Mouse (Mus musculus) intestine, embryonic 14.5 days (tissue): ENCODE measurements around the gene Mboat2. TPM values are rescaled to one million over a fixed set of nuclear protein-coding genes. Genes with fewer than 3 reads are reported as not detected.

ENCODE experiments used
- ATAC-seq: fragments of 200-750 bp; cut with Nextera tagmentation; replicated peaks from 2 replicates; pipeline ENCODE4 v1.8.0; 2017; ENCODE audit warnings: low read depth, moderate number of reproducible peaks, moderate TSS enrichment, moderate library complexity; ENCODE audit not compliant: low FRiP score, low TSS enrichment
- DNase-seq: peaks from one replicate; pipeline ENCODE4 v3.0.0-alpha.2; 2018; ENCODE audit warnings: low spot score
- H3K27ac ChIP-seq: fragments of 300-500 bp; sonication (generic); 2 replicates; pipeline ENCODE4 v1.5.1; 2014; ENCODE audit warnings: low read depth, mild to moderate bottlenecking, control low read depth
- H3K27me3 ChIP-seq: fragments of 300-500 bp; sonication (generic); replicated peaks from 2 replicates; pipeline ENCODE4 v1.6.1; 2014; ENCODE audit warnings: low read length, control low read depth; ENCODE audit not compliant: control insufficient read depth, insufficient read depth
- H3K36me3 ChIP-seq: fragments of 300-500 bp; sonication (generic); 2 replicates; pipeline ENCODE4 v1.6.1; 2014; ENCODE audit warnings: low read length, control low read depth; ENCODE audit not compliant: control insufficient read depth, insufficient read depth
- H3K4me1 ChIP-seq: fragments of 300-500 bp; sonication (generic); replicated peaks from 2 replicates; pipeline ENCODE4 v1.6.1; 2014; ENCODE audit warnings: low read length, control low read depth, mixed read lengths; ENCODE audit not compliant: control insufficient read depth, insufficient read depth
- H3K4me2 ChIP-seq: fragments of 300-500 bp; sonication (generic); 2 replicates; pipeline ENCODE4 v1.6.1; 2014; ENCODE audit warnings: low read length
- H3K4me3 ChIP-seq: fragments of 300-500 bp; sonication (generic); 2 replicates; pipeline ENCODE4 v1.5.1; 2014; ENCODE audit warnings: low read depth, low read length, control low read depth, mixed read lengths
- H3K9ac ChIP-seq: fragments of 300-500 bp; sonication (generic); 2 replicates; pipeline ENCODE4 v1.6.1; 2014; ENCODE audit warnings: mild to moderate bottlenecking, low read length
- H3K9me3 ChIP-seq: fragments of 300-500 bp; sonication (generic); 2 replicates; pipeline ENCODE4 v1.6.1; 2016; ENCODE audit warnings: low read length, control low read depth; ENCODE audit not compliant: control insufficient read depth
- WGBS: fragments of 180-500 bp; shearing (Covaris S2); extraction: QIAGEN DNeasy Blood & Tissue Kit; methylation state at CpG from one replicate; pipeline ENCODE4 v1.1.7; 2014; 5-methylcytosine and 5-hydroxymethylcytosine counted together
- polyA plus RNA-seq: library from polyadenylated mRNA; unstranded; fragments of >200 nt; fragmentation: Nextera tagmentation; extraction: Ambion mirVana; gene quantifications from 2 replicates; pipeline ENCODE4 v1.2.1, GENCODE M21; 2014

Gene Mboat2
- polyA plus RNA-seq, 1 experiment from 2014 or later, result 31.6 TPM

GRCm38 (mm10) chr12:24845344-24845743 is 14.7 kb downstream of the Mboat2 start:
- H3K36me3 ChIP-seq, result no peaks in the 10 kb centered on the region
- H3K27ac ChIP-seq, result no peak overlapping the region
- 62% methylated on average over 4 of the region's 4 CpGs for WGBS
- peaks cover 43% of the 10 kb centered on the region for H3K4me1 ChIP-seq
- peak; percentile 58 for DNase-seq
- H3K4me2 ChIP-seq, result no peak overlapping the region
- H3K27me3 ChIP-seq, result no peaks in the 10 kb centered on the region
- H3K9ac ChIP-seq, result no peak overlapping the region
- H3K4me3 ChIP-seq, result no peak overlapping the region
- H3K9me3 ChIP-seq, result no peaks in the 10 kb centered on the region
- 0 out of 2 replicates have a peak, but pooled peaks have one; percentile 25 for ATAC-seq

DNA sequence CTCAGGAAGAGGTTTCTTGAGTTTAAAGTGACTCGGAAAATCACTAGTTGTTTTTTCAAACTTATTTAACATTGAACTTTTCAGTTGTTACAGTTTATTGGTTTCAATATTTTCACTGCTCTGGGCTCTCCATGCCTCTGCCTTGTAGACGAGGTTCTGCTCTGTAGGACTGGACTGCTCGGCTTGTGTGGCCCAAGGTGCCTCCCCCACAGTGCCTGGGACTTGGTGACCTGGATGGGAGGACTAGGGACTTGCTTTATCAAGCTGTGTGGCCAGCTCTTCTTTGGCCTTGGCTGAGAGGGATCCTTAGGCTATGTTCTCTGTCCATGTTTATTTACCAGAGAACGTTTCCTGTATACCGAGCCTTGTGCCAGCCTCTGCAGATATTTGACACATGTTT is 17.4 kb downstream of the Mboat2 start:
- Histone ChIP-seq H3K9me3 (no peaks in the 10 kb centered on the region), H3K9ac (no peak overlapping the region), H3K36me3 (no peaks in the 10 kb centered on the region), H3K4me3 (no peak overlapping the region), H3K4me1 (peaks cover 25% of the 10 kb centered on the region), H3K27me3 (no peaks in the 10 kb centered on the region), H3K27ac (no peak overlapping the region), H3K4me2 (no peak overlapping the region)
- WGBS, result 60% methylated on average over 5 of the region's 5 CpGs
- ATAC-seq (no peak), DNase-seq (no peak)

GRCm38 (mm10) chr12:24857354-24857753 is 26.7 kb downstream of the Mboat2 start:
- Histone ChIP-seq H3K9ac (no peak overlapping the region), H3K4me2 (no peak overlapping the region), H3K36me3 (no peaks in the 10 kb centered on the region), H3K27me3 (no peaks in the 10 kb centered on the region), H3K9me3 (0 out of 2 replicates have a peak, but pooled peaks cover 2% of the 10 kb centered on the region), H3K27ac (no peak overlapping the region), H3K4me3 (no peak overlapping the region), H3K4me1 (no peaks in the 10 kb centered on the region; the same call in 1 of the 2 replicates)
- ATAC-seq, result no peak
- no peak for DNase-seq
- 85% methylated on average over 5 of the region's 5 CpGs for WGBS

DNA sequence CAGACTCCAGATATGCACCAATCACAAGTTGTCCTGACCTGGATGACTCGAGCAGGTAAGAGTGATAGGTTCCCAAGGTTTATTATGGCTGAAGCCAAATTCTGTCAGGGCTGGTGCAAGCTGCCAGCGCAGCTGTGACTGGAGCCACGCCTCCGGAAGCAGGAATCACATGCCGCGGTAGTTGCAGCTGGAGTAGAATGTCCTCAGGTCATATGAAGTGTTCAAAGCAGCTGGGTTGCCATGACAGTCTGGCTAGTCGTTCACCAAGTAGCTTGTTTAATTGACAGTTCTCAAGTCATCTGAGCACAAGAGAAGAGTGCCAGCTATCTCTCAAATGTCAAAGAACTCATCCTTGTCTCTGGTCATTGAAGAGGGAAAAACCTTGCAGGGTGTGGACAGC is 28.7 kb downstream of the Mboat2 start:
- Histone ChIP-seq H3K27me3 (no peaks in the 10 kb centered on the region), H3K9ac (no peak overlapping the region), H3K36me3 (no peaks in the 10 kb centered on the region), H3K27ac (no peak overlapping the region), H3K9me3 (no peaks in the 10 kb centered on the region), H3K4me3 (no peak overlapping the region), H3K4me2 (no peak overlapping the region), H3K4me1 (peaks cover 3% of the 10 kb centered on the region; the same call in 1 of the 2 replicates)
- DNase-seq (no peak), ATAC-seq (no peak)
- 67% methylated on average over 7 of the region's 7 CpGs for WGBS

GRCm38 (mm10) chr12:24860436-24860835 is 29.8 kb downstream of the Mboat2 start:
- no peak for ATAC-seq

DNA sequence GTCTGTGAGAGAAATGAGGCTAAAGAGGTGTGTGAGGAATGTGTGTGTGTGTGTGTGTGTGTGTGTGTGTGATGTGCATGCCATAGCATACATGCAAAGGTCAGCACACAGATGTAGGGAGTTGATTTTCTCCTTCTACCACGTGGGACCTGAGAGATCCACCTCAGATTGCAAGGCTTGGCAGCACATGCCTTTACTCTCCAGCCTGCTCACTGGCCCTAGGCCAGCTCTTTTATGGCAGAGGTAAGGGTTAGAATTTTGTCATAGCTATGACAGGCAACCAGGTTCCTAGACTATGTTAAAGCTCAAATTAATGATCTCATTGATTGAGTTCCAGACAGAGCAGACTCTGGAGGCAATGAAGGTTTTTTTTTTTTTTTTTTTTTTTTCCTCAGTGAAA is 33.1 kb downstream of the Mboat2 start:
- Histone ChIP-seq H3K27ac (no peak overlapping the region), H3K27me3 (no peaks in the 10 kb centered on the region), H3K36me3 (no peaks in the 10 kb centered on the region), H3K9me3 (no peaks in the 10 kb centered on the region), H3K4me3 (no peak overlapping the region), H3K9ac (no peak overlapping the region), H3K4me2 (no peak overlapping the region), H3K4me1 (0 out of 2 replicates have a peak, but pooled peaks cover 9% of the 10 kb centered on the region)
- ATAC-seq, result no peak
- 36% methylated on average over 1 of the region's 1 CpGs for WGBS
- DNase-seq, result no peak

More at GRCm38 (mm10) chr12:24860436-24860835, 29.8 kb downstream of the Mboat2 start:
- Histone ChIP-seq H3K9ac (no peak overlapping the region), H3K9me3 (no peaks in the 10 kb centered on the region), H3K4me2 (no peak overlapping the region), H3K4me3 (no peak overlapping the region), H3K27ac (no peak overlapping the region), H3K4me1 (peaks cover 9% of the 10 kb centered on the region; the same call in 1 of the 2 replicates), H3K27me3 (no peaks in the 10 kb centered on the region), H3K36me3 (no peaks in the 10 kb centered on the region)
- no peak for DNase-seq
- 78% methylated on average over 9 of the region's 9 CpGs for WGBS

DNA sequence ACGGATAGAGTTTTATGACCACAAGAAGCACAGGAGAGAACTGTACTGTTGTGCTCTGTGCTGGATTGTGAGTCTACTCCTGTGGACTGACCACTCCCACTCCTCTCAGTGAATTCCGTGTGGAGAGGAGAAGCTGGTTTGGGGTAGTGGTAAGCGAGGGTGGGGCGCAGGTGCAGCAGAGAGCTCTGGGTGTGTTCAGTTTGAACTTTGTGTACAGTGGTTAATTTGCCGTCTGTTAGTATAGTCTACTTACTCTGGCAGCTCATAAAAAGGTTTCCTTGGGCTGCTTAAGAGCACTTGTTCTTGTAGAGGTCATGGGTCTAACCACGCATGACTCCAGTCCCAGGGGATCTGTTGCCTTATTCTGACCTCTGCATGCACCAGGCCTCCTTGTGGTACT is 36.0 kb downstream of the Mboat2 start:
- peak; percentile 36; the same call in 1 of the 2 replicates for ATAC-seq
- no peak for DNase-seq
- H3K9me3 ChIP-seq, result no peaks in the 10 kb centered on the region
- H3K27me3 ChIP-seq, result no peaks in the 10 kb centered on the region
- no peak overlapping the region for H3K9ac ChIP-seq
- H3K4me3 ChIP-seq, result no peak overlapping the region
- no peak overlapping the region for H3K4me2 ChIP-seq
- H3K4me1 ChIP-seq, result peaks cover 20% of the 10 kb centered on the region
- no peaks in the 10 kb centered on the region for H3K36me3 ChIP-seq
- no peak overlapping the region for H3K27ac ChIP-seq
- WGBS, result 70% methylated on average over 6 of the region's 6 CpGs

DNA sequence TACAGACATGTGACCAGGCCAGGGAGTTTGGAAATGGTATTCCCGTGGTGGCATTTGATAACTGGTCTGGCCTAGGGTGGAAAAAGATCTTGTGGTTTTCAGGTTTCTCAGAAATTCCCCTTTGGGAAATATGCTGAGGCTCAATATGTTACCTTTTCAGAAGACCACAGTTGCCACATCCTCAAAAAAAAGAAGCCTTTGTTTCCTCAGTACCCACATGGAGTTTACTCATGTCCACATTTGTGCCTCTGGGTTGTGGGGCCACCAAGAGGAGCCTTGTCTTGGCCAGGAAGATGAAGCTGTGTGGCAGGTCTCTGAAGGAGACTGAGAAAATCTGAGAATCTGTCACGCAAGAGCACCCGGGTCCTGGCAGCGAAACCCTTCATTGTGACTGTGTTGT is 38.0 kb downstream of the Mboat2 start:
- Histone ChIP-seq H3K4me1 (peaks cover 18% of the 10 kb centered on the region), H3K9me3 (no peaks in the 10 kb centered on the region), H3K9ac (no peak overlapping the region), H3K36me3 (no peaks in the 10 kb centered on the region), H3K27me3 (no peaks in the 10 kb centered on the region), H3K27ac (no peak overlapping the region), H3K4me3 (no peak overlapping the region), H3K4me2 (no peak overlapping the region)
- 85% methylated on average over 4 of the region's 4 CpGs for WGBS
- ATAC-seq (no peak), DNase-seq (no peak)

DNA sequence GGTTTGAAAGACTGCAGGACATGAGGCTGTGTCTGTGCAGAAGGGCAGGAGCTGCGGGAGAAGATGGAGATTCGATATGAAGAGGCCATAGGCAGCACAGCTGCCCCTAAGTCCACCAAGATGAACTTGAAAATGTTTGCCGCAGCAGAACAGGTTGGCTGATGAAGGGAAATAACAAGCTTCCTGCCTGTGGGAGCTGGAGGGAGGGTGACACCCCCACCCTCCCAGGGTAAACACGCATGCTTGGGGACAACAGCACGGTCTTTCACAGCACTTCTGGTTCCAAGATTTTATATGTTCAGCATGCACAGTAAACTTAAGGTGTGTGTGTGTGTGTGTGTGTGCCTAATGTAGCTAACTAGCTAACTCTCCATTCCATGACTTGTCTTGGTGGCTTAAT is 38.6 kb downstream of the Mboat2 start:
- Histone ChIP-seq H3K4me3 (no peak overlapping the region), H3K4me1 (peaks cover 18% of the 10 kb centered on the region), H3K4me2 (no peak overlapping the region), H3K9me3 (no peaks in the 10 kb centered on the region), H3K36me3 (no peaks in the 10 kb centered on the region), H3K9ac (no peak overlapping the region), H3K27ac (no peak overlapping the region), H3K27me3 (no peaks in the 10 kb centered on the region)
- DNase-seq (no peak), ATAC-seq (no peak)
- whole genome bisulfite sequencing, result 83% methylated on average over 5 of the region's 5 CpGs
